Mouse (Mus musculus): ENCODE data around the gene Olfr120. TPM values are rescaled to one million over a fixed set of nuclear protein-coding genes. Genes with fewer than 3 reads are reported as not detected.

Olfr120 gene
- not detected for polyA plus RNA-seq (2014; fragmentation: Illumina TruSeq; extraction: RNeasy Lipid Tissue Mini Kit (QIAGEN cat#74804); ENCODE audit: insufficient read depth, low read depth, low replicate concordance)

GRCm38 (mm10) chr17:37721508-37721907, at the start of gene Olfr120:
Gene Olfr120 (plus strand): TSS chr17:37721808.

GRCm38 (mm10) chr17:37696264-37696663, 25.3 kb upstream of the Olfr120 start, which contains the start of gene Olfr119:
Gene Olfr119 (plus strand): TSS chr17:37696564.

GRCm38 (mm10) chr17:37768307-37768706, 46.7 kb downstream of the Olfr120 start, which contains the start of gene Olfr122:
Gene Olfr122 (plus strand): TSS chr17:37768607.

Other genes with a start within 250 kb of the Olfr120 start
- 0.43 TPM for gene H2-M2, start 238.3 kb upstream of the Olfr120 start, polyA plus RNA-seq (2014; fragmentation: Illumina TruSeq; extraction: RNeasy Lipid Tissue Mini Kit (QIAGEN cat#74804); ENCODE audit: insufficient read depth, low read depth, low replicate concordance)
- gene Olfr110, start 229.3 kb upstream of the Olfr120 start, polyA plus RNA-seq (2014; fragmentation: Illumina TruSeq; extraction: RNeasy Lipid Tissue Mini Kit (QIAGEN cat#74804); ENCODE audit: insufficient read depth, low read depth, low replicate concordance), result not detected
- not detected for gene Olfr111, start 213.8 kb upstream of the Olfr120 start, polyA plus RNA-seq (2014; fragmentation: Illumina TruSeq; extraction: RNeasy Lipid Tissue Mini Kit (QIAGEN cat#74804); ENCODE audit: insufficient read depth, low read depth, low replicate concordance)
- gene Olfr112, start 152.4 kb upstream of the Olfr120 start, polyA plus RNA-seq (2014; fragmentation: Illumina TruSeq; extraction: RNeasy Lipid Tissue Mini Kit (QIAGEN cat#74804); ENCODE audit: insufficient read depth, low read depth, low replicate concordance), result not detected
- gene Olfr113, start 144.1 kb upstream of the Olfr120 start, polyA plus RNA-seq (2014; fragmentation: Illumina TruSeq; extraction: RNeasy Lipid Tissue Mini Kit (QIAGEN cat#74804); ENCODE audit: insufficient read depth, low read depth, low replicate concordance), result not detected
- gene Olfr114, start 129.1 kb upstream of the Olfr120 start, polyA plus RNA-seq (2014; fragmentation: Illumina TruSeq; extraction: RNeasy Lipid Tissue Mini Kit (QIAGEN cat#74804); ENCODE audit: insufficient read depth, low read depth, low replicate concordance), result not detected
- gene Olfr115, start 94.7 kb upstream of the Olfr120 start, polyA plus RNA-seq (2014; fragmentation: Illumina TruSeq; extraction: RNeasy Lipid Tissue Mini Kit (QIAGEN cat#74804); ENCODE audit: insufficient read depth, low read depth, low replicate concordance), result not detected
- not detected for gene Olfr116, start 94.6 kb upstream of the Olfr120 start, polyA plus RNA-seq (2014; fragmentation: Illumina TruSeq; extraction: RNeasy Lipid Tissue Mini Kit (QIAGEN cat#74804); ENCODE audit: insufficient read depth, low read depth, low replicate concordance)
- not detected for gene Olfr117, start 58.0 kb upstream of the Olfr120 start, polyA plus RNA-seq (2014; fragmentation: Illumina TruSeq; extraction: RNeasy Lipid Tissue Mini Kit (QIAGEN cat#74804); ENCODE audit: insufficient read depth, low read depth, low replicate concordance)
- not detected for gene Olfr118, start 54.8 kb upstream of the Olfr120 start, polyA plus RNA-seq (2014; fragmentation: Illumina TruSeq; extraction: RNeasy Lipid Tissue Mini Kit (QIAGEN cat#74804); ENCODE audit: insufficient read depth, low read depth, low replicate concordance)
- gene Olfr119, start 25.2 kb upstream of the Olfr120 start, polyA plus RNA-seq (2014; fragmentation: Illumina TruSeq; extraction: RNeasy Lipid Tissue Mini Kit (QIAGEN cat#74804); ENCODE audit: insufficient read depth, low read depth, low replicate concordance), result not detected
- not detected for gene Olfr121, start 27.0 kb downstream of the Olfr120 start, polyA plus RNA-seq (2014; fragmentation: Illumina TruSeq; extraction: RNeasy Lipid Tissue Mini Kit (QIAGEN cat#74804); ENCODE audit: insufficient read depth, low read depth, low replicate concordance)
- not detected for gene Olfr122, start 46.8 kb downstream of the Olfr120 start, polyA plus RNA-seq (2014; fragmentation: Illumina TruSeq; extraction: RNeasy Lipid Tissue Mini Kit (QIAGEN cat#74804); ENCODE audit: insufficient read depth, low read depth, low replicate concordance)
- not detected for gene Olfr123, start 71.7 kb downstream of the Olfr120 start, polyA plus RNA-seq (2014; fragmentation: Illumina TruSeq; extraction: RNeasy Lipid Tissue Mini Kit (QIAGEN cat#74804); ENCODE audit: insufficient read depth, low read depth, low replicate concordance)
- gene Olfr124, start 78.1 kb downstream of the Olfr120 start, polyA plus RNA-seq (2014; fragmentation: Illumina TruSeq; extraction: RNeasy Lipid Tissue Mini Kit (QIAGEN cat#74804); ENCODE audit: insufficient read depth, low read depth, low replicate concordance), result not detected
- not detected for gene Olfr125, start 111.1 kb downstream of the Olfr120 start, polyA plus RNA-seq (2014; fragmentation: Illumina TruSeq; extraction: RNeasy Lipid Tissue Mini Kit (QIAGEN cat#74804); ENCODE audit: insufficient read depth, low read depth, low replicate concordance)
- not detected for gene Olfr126, start 125.7 kb downstream of the Olfr120 start, polyA plus RNA-seq (2014; fragmentation: Illumina TruSeq; extraction: RNeasy Lipid Tissue Mini Kit (QIAGEN cat#74804); ENCODE audit: insufficient read depth, low read depth, low replicate concordance)
- not detected for gene Olfr127, start 178.6 kb downstream of the Olfr120 start, polyA plus RNA-seq (2014; fragmentation: Illumina TruSeq; extraction: RNeasy Lipid Tissue Mini Kit (QIAGEN cat#74804); ENCODE audit: insufficient read depth, low read depth, low replicate concordance)
- gene Olfr128, start 198.7 kb downstream of the Olfr120 start, polyA plus RNA-seq (2014; fragmentation: Illumina TruSeq; extraction: RNeasy Lipid Tissue Mini Kit (QIAGEN cat#74804); ENCODE audit: insufficient read depth, low read depth, low replicate concordance), result not detected
- not detected for gene Olfr761, start 231.3 kb downstream of the Olfr120 start, polyA plus RNA-seq (2014; fragmentation: Illumina TruSeq; extraction: RNeasy Lipid Tissue Mini Kit (QIAGEN cat#74804); ENCODE audit: insufficient read depth, low read depth, low replicate concordance)

Measured in lung, adult 10 weeks (tissue).